ENCODE assay signal across 8 mouse cellular contexts in the genomic region with DNA sequence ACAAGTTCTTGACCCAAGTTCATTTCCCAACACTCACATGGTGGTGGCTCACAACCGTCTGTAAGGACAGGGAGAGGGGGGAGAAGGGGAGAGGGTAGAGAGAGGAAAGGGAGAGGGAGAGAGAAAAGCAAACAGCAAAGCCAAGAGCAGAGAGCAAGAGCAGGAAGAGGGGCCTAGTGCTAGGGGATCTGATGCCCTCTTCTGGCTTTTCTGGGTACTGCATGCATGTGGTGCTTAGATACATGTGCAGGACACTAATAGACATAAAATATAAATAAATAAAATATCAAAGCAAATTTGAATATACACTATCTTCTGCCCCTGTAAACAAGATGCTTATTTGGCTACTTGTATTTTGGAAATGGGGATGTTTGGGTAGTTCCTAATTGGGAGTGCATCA.
DNase-seq lines count a peak whose midpoint lies in the region; ATAC-seq and TF ChIP-seq lines count a peak whose summit lies in the region.

No protein-coding gene starts in this region.

- TF ChIP-seq CTCF in testis, adult 2 months (IDR thresholded peaks at IDR 0.05; ENCODE audit: control insufficient read depth, insufficient read depth, insufficient replicate concordance, low read depth, low read length) = peak; percentile 12; the same call in 1 of the 2 replicates

- DNase-seq in gastrocnemius, adult 18-20 months (ENCODE audit: low spot score) = peak; percentile 15
- no peak for DNase-seq in gastrocnemius, postnatal 25 days
- DNase-seq in 416B (ENCODE audit: low read depth) = peak; percentile 43
- DNase-seq in adrenal gland, adult (ENCODE audit: inconsistent age in 2 of 2, low spot score in 1 of 2) = peak; percentile 26 to 76
- peak; percentile 21 for DNase-seq in embryo, embryonic 11 days
- DNase-seq in kidney, postnatal 4 days = peak; percentile 50 to 55

- no peak overlapping the region for H3K4me3 ChIP-seq in testis, adult 2 months (ENCODE audit: control insufficient read depth, low read depth, low read length)

- no peaks in the 10 kb centered on the region for H3K27me3 ChIP-seq in testis, adult 2 months (ENCODE audit: control insufficient read depth, insufficient read depth, low read length)

- no peak overlapping the region for H3K27ac ChIP-seq in testis, adult 2 months (ENCODE audit: control insufficient read depth, insufficient read depth, low read depth, low read length)

- ATAC-seq in megakaryocyte, adult 5-6 weeks (ENCODE audit: poor library complexity, severe bottlenecking) = peak; percentile 77

- H3K4me1 ChIP-seq in testis, adult 2 months (ENCODE audit: control insufficient read depth, insufficient read depth, low read length) = no peaks in the 10 kb centered on the region

- no peaks in the 10 kb centered on the region for H3K36me3 ChIP-seq in testis, adult 2 months (ENCODE audit: control insufficient read depth, insufficient read depth, low read length)

- no peak for TF ChIP-seq POLR2A in testis, adult 2 months (IDR thresholded peaks at IDR 0.05; ENCODE audit: control insufficient read depth, low read depth, low read length)
